Mouse (Mus musculus) lung, embryonic 15.5 days (tissue): ENCODE data around the gene Rora. TPM values are rescaled to one million over a fixed set of nuclear protein-coding genes. Genes with fewer than 3 reads are reported as not detected.

Experiments
- ATAC-seq: fragments of 200-750 bp; cut with Nextera tagmentation; 2 replicates; pipeline ENCODE4 v1.8.0; 2017; ENCODE audit warnings: moderate number of reproducible peaks, borderline replicate concordance; ENCODE audit not compliant: low FRiP score, low TSS enrichment; ENCODE audit errors: extremely low read depth
- H3K27ac ChIP-seq: fragments of 300-500 bp; sonication (generic); 2 replicates; pipeline ENCODE4 v1.5.1; 2015; ENCODE audit warnings: moderate library complexity, mild to moderate bottlenecking, inconsistent platforms
- H3K27me3 ChIP-seq: fragments of 300-500 bp; sonication (generic); 2 replicates; pipeline ENCODE4 v1.6.1; 2015; ENCODE audit warnings: inconsistent platforms
- H3K36me3 ChIP-seq: fragments of 300-500 bp; sonication (generic); 2 replicates; pipeline ENCODE4 v1.6.1; 2015; ENCODE audit warnings: inconsistent platforms
- H3K4me1 ChIP-seq: fragments of 300-500 bp; sonication (generic); 2 replicates; pipeline ENCODE4 v1.6.1; 2015; ENCODE audit warnings: inconsistent platforms
- H3K4me2 ChIP-seq: fragments of 300-500 bp; sonication (generic); 2 replicates; pipeline ENCODE4 v1.6.1; 2015; ENCODE audit warnings: inconsistent platforms, mild to moderate bottlenecking, moderate library complexity
- H3K4me3 ChIP-seq: fragments of 300-500 bp; sonication (generic); 2 replicates; pipeline ENCODE4 v1.5.1; 2015; ENCODE audit warnings: mild to moderate bottlenecking, inconsistent platforms
- H3K9ac ChIP-seq: fragments of 300-500 bp; sonication (generic); 2 replicates; pipeline ENCODE4 v1.6.1; 2015; ENCODE audit warnings: inconsistent platforms
- H3K9me3 ChIP-seq: fragments of 300-500 bp; sonication (generic); 2 replicates; pipeline ENCODE4 v1.6.1; 2016; ENCODE audit warnings: inconsistent platforms
- WGBS: fragments of 180-500 bp; shearing (Covaris S2); methylation state at CpG from one replicate; pipeline ENCODE4 v1.1.7; 2015; 5-methylcytosine and 5-hydroxymethylcytosine counted together
- polyA plus RNA-seq: library from polyadenylated mRNA; unstranded; fragments of >200 nt; fragmentation: Nextera tagmentation; extraction: Ambion mirVana; gene quantifications from 2 replicates; pipeline ENCODE4 v1.2.1, GENCODE M21; 2015

The Rora gene
- polyA plus RNA-seq, 1 experiment from 2014 or later, result 6.9 TPM

DNA sequence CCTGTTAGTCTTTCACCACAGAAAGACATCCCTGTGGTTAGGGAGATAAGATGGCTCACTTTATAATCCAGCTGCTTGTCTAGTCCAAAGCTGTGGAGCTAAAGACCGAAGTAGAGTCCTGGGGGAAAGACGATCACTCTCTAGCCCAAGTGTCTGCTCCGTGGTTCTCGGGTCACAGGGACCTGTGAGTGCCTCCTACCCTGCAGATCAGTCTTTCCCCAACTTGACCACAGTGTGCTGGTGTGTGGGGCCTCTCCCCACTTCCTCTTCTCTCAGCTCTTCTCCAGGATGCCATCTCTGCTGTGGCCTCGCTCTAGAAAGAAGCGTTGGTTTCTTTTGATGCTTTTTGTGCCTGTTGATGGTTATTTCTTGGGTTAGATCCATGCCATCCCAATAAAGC lies 682.5 kb downstream of the Rora start:
- no peaks in the 10 kb centered on the region for H3K27me3 ChIP-seq
- no peak overlapping the region for H3K4me3 ChIP-seq
- H3K27ac ChIP-seq, result no peak overlapping the region
- ATAC-seq, result no peak
- peaks cover 24% of the 10 kb centered on the region for H3K4me1 ChIP-seq
- H3K36me3 ChIP-seq, result no peaks in the 10 kb centered on the region
- 87% methylated on average over 6 of the region's 6 CpGs for WGBS
- H3K9ac ChIP-seq, result no peak overlapping the region
- no peak overlapping the region for H3K4me2 ChIP-seq
- H3K9me3 ChIP-seq, result no peaks in the 10 kb centered on the region

DNA sequence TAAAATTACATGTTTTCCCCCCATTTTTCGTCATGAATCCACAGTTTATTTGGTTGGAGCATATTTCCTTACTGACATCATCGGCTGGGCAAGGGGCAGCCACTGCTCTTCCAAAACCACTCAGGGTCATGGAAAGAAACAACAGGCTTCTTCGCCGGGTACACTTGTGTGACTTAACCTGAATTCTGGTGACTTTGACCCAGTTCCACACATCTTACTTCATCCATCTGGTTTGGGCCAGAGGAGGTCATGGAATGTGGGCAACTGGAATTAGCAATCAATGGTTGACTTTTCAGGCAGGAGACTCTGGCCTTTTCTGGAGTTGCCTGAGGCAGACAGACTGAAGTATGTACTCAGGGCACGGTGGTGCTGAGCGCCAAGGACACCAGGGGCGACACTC lies 685.6 kb downstream of the Rora start:
- H3K4me3 ChIP-seq, result no peak overlapping the region
- no peak overlapping the region for H3K9ac ChIP-seq
- no peaks in the 10 kb centered on the region for H3K36me3 ChIP-seq
- no peaks in the 10 kb centered on the region for H3K27me3 ChIP-seq
- H3K4me2 ChIP-seq, result no peak overlapping the region
- no peak for ATAC-seq
- H3K9me3 ChIP-seq, result no peaks in the 10 kb centered on the region
- 58% methylated on average over 7 of the region's 7 CpGs for WGBS
- no peak overlapping the region for H3K27ac ChIP-seq
- peaks cover 18% of the 10 kb centered on the region for H3K4me1 ChIP-seq

DNA sequence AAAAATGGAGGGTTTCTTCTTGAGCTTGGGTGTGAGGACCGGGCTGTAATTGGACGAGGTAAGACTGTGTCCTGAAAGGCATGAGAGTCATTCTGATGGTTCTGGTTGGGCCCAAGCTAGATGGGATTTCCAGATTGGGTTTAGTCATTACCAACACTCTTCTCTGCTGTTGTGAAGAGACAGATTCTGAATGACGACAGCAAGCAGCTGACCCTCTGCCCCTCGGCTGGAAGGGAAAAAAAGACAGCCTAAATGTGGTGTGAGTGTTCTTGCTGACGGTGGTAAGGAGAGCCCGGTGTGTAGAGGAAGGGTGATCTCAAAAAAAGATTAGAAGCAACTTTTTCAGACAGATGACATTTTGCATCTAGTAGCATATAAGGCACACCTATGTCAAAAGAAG lies 686.2 kb downstream of the Rora start:
- Histone ChIP-seq H3K4me3 (no peak overlapping the region), H3K4me2 (no peak overlapping the region), H3K9ac (no peak overlapping the region), H3K27ac (no peak overlapping the region), H3K9me3 (no peaks in the 10 kb centered on the region), H3K4me1 (peaks cover 11% of the 10 kb centered on the region), H3K36me3 (no peaks in the 10 kb centered on the region), H3K27me3 (no peaks in the 10 kb centered on the region)
- WGBS, result 63% methylated on average over 6 of the region's 6 CpGs
- no peak for ATAC-seq

DNA sequence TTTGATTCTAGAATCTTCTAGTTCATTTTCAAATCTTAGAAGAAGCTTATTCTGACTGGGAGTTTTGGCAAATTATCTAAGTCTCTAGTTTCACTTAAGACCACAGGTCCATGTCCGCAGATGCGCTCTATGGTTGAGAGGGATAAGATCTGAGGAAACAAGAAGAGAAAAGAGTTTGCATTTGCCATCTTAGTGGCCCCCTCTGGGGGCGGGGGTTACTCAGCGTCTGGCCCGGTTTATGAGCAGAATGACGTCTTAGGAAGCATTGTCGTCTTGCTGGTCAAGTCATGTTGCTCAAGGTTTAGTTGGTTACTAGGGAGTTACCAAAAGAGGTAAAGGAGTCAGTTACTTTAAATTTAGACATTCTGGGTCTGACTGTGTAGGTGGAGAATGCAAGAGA lies 686.8 kb downstream of the Rora start:
- H3K4me3 ChIP-seq, result no peak overlapping the region
- 88% methylated on average over 7 of the region's 7 CpGs for WGBS
- no peak for ATAC-seq
- H3K4me1 ChIP-seq, result peaks cover 10% of the 10 kb centered on the region; the same call in 1 of the 2 replicates
- no peak overlapping the region for H3K4me2 ChIP-seq
- H3K27ac ChIP-seq, result no peak overlapping the region
- H3K27me3 ChIP-seq, result no peaks in the 10 kb centered on the region
- H3K9me3 ChIP-seq, result no peaks in the 10 kb centered on the region
- no peaks in the 10 kb centered on the region for H3K36me3 ChIP-seq
- no peak overlapping the region for H3K9ac ChIP-seq

DNA sequence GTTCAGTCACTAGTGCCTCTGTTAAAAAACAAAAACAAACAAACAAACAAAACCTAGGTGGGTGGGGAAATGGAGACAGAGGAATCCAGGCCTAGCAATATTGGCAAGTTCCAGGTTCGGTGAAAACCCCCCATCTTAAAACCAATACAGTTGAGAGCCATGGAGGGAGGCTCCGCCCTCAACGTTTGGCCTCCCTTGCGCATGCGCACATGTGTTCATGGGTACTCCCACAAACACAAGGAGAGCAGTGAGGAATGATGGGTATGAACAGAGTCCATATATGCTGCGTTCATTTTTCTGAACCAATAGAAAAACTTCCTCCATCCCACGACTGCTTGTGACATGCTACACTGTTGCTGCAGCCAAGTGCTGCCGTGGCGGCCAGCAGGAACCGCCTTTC lies 690.3 kb downstream of the Rora start:
- WGBS, result 85% methylated on average over 10 of the region's 10 CpGs
- Histone ChIP-seq H3K27ac (no peak overlapping the region), H3K9me3 (no peaks in the 10 kb centered on the region), H3K27me3 (no peaks in the 10 kb centered on the region), H3K9ac (no peak overlapping the region), H3K4me2 (no peak overlapping the region), H3K36me3 (no peaks in the 10 kb centered on the region), H3K4me3 (no peak overlapping the region), H3K4me1 (peaks cover 6% of the 10 kb centered on the region; the same call in 1 of the 2 replicates)
- no peak for ATAC-seq

DNA sequence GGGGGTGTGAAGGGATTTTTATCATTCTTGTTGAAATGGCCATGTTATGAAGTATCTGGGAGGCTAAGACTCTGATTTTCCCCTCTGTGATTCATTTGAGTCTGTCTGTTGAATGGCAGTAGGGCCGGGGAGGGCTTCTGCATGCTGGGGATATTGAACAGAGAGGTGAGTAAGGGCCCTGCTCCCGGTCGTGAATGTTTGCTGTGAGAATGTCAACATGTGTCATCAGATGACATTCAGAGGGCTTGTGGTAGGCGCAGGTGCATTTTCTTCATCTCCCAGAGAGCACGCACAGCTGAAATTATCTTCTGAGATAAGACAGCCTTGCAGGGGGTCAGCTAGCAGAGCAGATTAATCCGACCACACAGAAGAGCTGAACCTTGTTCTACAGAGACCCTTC lies 692.0 kb downstream of the Rora start:
- Histone ChIP-seq H3K9me3 (no peaks in the 10 kb centered on the region), H3K4me3 (no peak overlapping the region), H3K27ac (no peak overlapping the region), H3K27me3 (no peaks in the 10 kb centered on the region), H3K9ac (no peak overlapping the region), H3K4me1 (no peaks in the 10 kb centered on the region), H3K4me2 (no peak overlapping the region), H3K36me3 (no peaks in the 10 kb centered on the region)
- WGBS, result 39% methylated on average over 6 of the region's 6 CpGs
- ATAC-seq, result no peak

DNA sequence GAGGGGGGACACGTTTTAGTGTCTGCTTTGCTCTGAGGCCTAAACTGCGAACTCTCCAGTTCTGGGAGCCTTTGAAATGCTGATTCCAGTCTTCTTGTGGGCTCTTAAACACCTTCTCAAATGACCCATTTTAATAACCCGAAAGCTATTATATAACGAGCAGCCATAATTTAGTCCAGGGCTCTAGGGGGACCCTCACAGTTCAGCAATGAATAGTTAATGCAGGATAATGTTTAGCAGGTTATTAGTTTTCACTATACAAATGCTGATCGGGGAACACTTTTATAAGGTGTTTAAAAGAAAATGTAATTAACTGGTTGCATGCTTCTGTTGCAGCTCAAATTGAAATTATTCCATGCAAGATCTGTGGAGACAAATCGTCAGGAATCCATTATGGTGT lies 694.2 kb downstream of the Rora start:
- H3K9me3 ChIP-seq, result no peaks in the 10 kb centered on the region
- WGBS, result 75% methylated on average over 6 of the region's 6 CpGs

DNA sequence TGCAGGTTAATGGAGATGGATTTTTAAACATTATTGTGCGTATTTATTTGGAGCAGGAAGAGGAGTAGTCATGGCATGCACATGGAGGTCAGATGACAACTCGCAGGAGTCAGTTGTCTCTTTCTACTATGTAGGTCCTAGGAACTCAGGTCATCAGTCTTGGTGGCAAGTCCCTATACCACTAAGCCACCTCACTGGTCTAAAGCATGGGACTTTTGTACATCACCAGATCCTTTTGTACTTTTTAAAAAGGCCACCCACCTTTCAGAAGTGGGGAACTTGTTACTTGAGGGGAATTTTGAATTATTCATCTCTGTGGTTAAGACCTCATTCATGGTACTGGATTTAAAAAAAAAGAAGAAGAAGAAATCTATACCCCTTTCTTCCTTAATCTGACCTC lies 696.0 kb downstream of the Rora start:
- H3K4me2 ChIP-seq, result no peak overlapping the region
- H3K9ac ChIP-seq, result no peak overlapping the region
- H3K36me3 ChIP-seq, result no peaks in the 10 kb centered on the region
- no peak for ATAC-seq
- WGBS, result 79% methylated on average over 2 of the region's 2 CpGs
- no peaks in the 10 kb centered on the region for H3K27me3 ChIP-seq
- H3K4me3 ChIP-seq, result no peak overlapping the region
- H3K27ac ChIP-seq, result no peak overlapping the region
- H3K9me3 ChIP-seq, result no peaks in the 10 kb centered on the region
- H3K4me1 ChIP-seq, result no peaks in the 10 kb centered on the region

More for the DNA sequence above, 694.2 kb downstream of the Rora start:
- ATAC-seq, result no peak
- no peak overlapping the region for H3K4me3 ChIP-seq
- H3K4me1 ChIP-seq, result no peaks in the 10 kb centered on the region
- no peaks in the 10 kb centered on the region for H3K27me3 ChIP-seq
- no peak overlapping the region for H3K9ac ChIP-seq
- no peak overlapping the region for H3K4me2 ChIP-seq
- H3K27ac ChIP-seq, result no peak overlapping the region
- no peaks in the 10 kb centered on the region for H3K36me3 ChIP-seq

DNA sequence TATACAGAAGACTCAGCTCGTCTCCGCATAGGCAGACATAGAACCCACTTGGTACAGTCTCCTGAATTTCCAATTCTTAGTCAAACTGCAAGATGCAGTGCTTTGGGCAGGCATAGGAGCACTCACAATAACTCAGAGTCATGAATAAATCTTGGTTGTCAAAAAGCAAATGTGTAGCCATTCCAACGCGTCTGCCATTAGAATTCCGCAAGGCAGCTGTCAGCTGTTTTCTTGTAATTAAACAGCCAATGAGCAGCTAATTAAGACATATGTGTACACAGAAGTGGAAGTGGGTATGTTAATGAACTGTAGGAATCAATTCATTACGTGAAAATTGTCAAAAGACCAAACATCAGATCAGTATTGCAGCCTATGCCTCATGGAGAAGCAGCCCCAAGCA lies 700.6 kb downstream of the Rora start:
- no peak overlapping the region for H3K4me3 ChIP-seq
- ATAC-seq, result no peak
- no peaks in the 10 kb centered on the region for H3K36me3 ChIP-seq
- no peaks in the 10 kb centered on the region for H3K27me3 ChIP-seq
- H3K9me3 ChIP-seq, result no peaks in the 10 kb centered on the region
- H3K4me2 ChIP-seq, result no peak overlapping the region
- no peak overlapping the region for H3K9ac ChIP-seq
- no peak overlapping the region for H3K27ac ChIP-seq
- H3K4me1 ChIP-seq, result no peaks in the 10 kb centered on the region
- WGBS, result 74% methylated on average over 6 of the region's 6 CpGs

DNA sequence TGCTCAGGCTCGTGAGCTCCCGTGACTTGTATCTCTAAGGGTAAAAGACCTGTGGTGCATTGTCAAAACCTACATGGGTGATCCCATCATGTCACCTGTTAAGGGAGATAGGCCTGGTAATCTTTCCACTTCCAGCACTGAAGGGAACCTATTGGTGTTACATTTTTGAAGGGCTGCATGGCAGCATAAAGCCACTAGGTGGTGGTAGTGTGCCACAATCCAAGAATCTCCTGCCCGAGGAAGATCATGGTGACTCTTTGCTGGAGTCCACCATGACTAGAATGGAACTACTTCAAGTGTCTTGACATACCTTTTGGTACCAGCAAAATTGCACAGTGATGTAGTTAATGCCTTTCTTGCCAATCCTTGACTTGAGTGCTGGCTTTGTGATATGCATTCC lies 704.2 kb downstream of the Rora start:
- Histone ChIP-seq H3K36me3 (no peaks in the 10 kb centered on the region), H3K9ac (no peak overlapping the region), H3K4me3 (no peak overlapping the region), H3K27me3 (no peaks in the 10 kb centered on the region), H3K9me3 (no peaks in the 10 kb centered on the region), H3K4me2 (no peak overlapping the region), H3K4me1 (no peaks in the 10 kb centered on the region), H3K27ac (no peak overlapping the region)
- WGBS, result 27% methylated on average over 3 of the region's 3 CpGs
- ATAC-seq, result no peak

DNA sequence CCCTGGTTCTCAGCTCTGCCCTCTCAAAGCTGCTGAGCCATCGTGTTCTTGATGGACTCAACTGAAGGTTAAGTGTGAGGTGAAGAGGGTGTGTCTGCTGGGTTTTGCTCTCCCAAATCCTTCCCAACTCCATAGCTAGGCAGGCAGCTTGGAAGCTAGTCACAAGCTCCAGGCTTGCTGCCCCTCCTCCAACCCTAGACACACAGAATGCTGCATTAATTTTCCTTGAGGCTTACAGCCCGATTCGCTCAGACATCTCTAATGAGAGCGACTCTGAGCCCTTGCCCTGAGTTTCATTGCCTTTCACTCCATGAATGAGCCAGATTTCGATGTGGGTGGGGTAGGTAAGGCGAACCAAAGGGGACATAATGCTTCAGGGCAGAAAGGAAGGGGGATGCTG lies 705.2 kb downstream of the Rora start:
- Histone ChIP-seq H3K4me2 (no peak overlapping the region), H3K4me3 (no peak overlapping the region), H3K27me3 (no peaks in the 10 kb centered on the region), H3K27ac (no peak overlapping the region), H3K9ac (no peak overlapping the region), H3K9me3 (no peaks in the 10 kb centered on the region), H3K36me3 (no peaks in the 10 kb centered on the region), H3K4me1 (no peaks in the 10 kb centered on the region)
- WGBS, result 73% methylated on average over 6 of the region's 6 CpGs
- no peak for ATAC-seq

DNA sequence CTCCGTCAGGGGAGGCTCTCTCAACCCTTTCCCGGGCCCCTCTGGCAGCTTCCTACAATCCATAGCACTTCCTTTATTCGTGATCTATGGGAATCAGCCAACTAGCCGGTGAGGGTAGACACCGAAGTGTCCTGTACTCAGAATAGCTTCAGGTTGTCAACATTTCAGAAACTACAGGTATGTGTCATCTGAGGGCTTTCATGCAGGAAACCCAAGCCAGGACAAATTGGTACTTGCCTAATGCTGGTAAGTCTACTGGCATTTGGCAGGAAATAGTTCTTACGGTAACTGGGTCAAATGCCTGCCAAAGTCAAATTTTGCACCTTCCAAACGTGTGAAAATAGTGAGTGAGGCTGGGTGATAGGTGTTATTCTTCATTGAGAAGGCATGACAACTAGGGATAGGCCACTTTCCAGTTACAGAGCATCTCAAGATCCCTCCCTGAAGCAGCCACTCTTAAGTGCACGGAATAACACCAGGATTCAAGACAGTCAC lies 708.4 kb downstream of the Rora start:
- ATAC-seq, result no peak
- Histone ChIP-seq H3K27ac (no peak overlapping the region), H3K9ac (no peak overlapping the region), H3K4me1 (no peaks in the 10 kb centered on the region), H3K36me3 (no peaks in the 10 kb centered on the region), H3K4me2 (no peak overlapping the region), H3K9me3 (no peaks in the 10 kb centered on the region), H3K27me3 (no peaks in the 10 kb centered on the region), H3K4me3 (no peak overlapping the region)
- 72% methylated on average over 8 of the region's 8 CpGs for WGBS

DNA sequence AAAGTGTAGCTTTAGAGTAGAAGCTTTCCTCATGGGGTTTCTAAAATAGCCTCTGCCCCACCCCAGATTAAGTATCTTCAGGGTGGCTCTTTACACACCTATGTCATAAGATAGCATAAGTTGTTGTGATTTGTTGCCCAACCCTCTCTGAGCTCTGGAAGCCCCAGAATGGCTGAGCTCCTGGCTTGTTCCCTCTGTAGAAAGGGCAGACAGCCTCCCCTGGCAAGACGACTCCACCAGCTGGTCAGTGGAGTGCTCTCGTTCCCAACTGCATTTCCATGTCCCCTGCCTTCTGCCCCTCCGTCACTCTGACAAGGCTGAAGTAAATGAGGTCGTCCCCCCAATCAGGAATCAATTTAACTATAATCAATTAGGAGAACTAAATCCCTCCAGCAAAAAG lies 709.2 kb downstream of the Rora start:
- Histone ChIP-seq H3K4me1 (no peaks in the 10 kb centered on the region), H3K27me3 (no peaks in the 10 kb centered on the region), H3K4me2 (no peak overlapping the region), H3K9ac (no peak overlapping the region), H3K36me3 (no peaks in the 10 kb centered on the region), H3K9me3 (no peaks in the 10 kb centered on the region), H3K4me3 (no peak overlapping the region), H3K27ac (no peak overlapping the region)
- ATAC-seq, result no peak
- 46% methylated on average over 4 of the region's 4 CpGs for WGBS
